Mouse (Mus musculus): ENCODE data around the gene Prss8. TPM values are rescaled to one million over a fixed set of nuclear protein-coding genes. Genes with fewer than 3 reads are reported as not detected.

Gene Prss8
- total RNA-seq (2014; rRNA removed; ENCODE audit: low replicate concordance) (0.73 and 8.1 TPM in 2 replicates), polyA plus RNA-seq (2015; fragmentation: Nextera tagmentation; extraction: Ambion mirVana) (0.18 and 0.34 TPM in 2 replicates)

DNA sequence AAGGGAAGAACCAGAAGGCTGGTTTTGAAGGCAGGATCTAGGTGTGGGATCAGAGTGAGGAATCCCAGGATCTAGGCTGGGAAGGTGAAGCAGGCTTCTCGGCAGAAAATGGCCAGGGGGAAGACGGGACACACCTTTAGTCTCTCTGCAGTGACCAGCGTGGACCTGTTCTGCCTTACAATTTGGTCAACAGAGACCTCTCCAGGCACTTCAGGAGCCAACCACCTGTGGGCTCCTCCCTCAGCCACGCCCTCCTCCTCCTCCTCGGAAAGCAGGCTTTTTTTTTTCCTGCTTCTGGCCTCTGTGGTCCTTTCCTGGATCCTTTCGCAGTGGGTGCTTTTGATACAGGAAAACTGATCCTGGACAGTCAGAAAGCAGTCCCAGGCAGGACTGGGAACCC, at the start of gene Prss8:
Gene Prss8 (minus strand): TSS at position 182 of the 400 bp plus-strand sequence.
- Histone ChIP-seq H3K9me3 (replicated peaks; ENCODE audit: control insufficient read depth, low read length) (no peaks in the 10 kb centered on the region), H3K27ac (ENCODE audit: low read depth) (no peak within 1 kb of the TSS), H3K27me3 (ENCODE audit: control insufficient read depth, insufficient read depth, low read length) (0 out of 2 replicates have a peak, but pooled peaks cover 4% of the 10 kb centered on the region), H3K4me2 (ENCODE audit: low read depth, low read length) (peak within 1 kb of the TSS; percentile 16), H3K36me3 (replicated peaks; ENCODE audit: control insufficient read depth, insufficient read depth, low read length) (peaks cover 13% of the 10 kb centered on the region; the same call in 1 of the 2 replicates), H3K4me3 (ENCODE audit: low read depth, low read length) (peak within 1 kb of the TSS; percentile 0; the same call in 1 of the 2 replicates), H3K4me1 (ENCODE audit: control insufficient read depth, insufficient read depth) (0 out of 2 replicates have a peak, but pooled peaks cover 5% of the 10 kb centered on the region), H3K9ac (replicated peaks; ENCODE audit: low read depth, low read length) (no peak within 1 kb of the TSS)
- DNase-seq (ENCODE audit: low spot score) (no peak), ATAC-seq (ENCODE audit: insufficient read depth, low read depth) (no peak)
- TF ChIP-seq CTCF (IDR thresholded peaks at IDR 0.05; ENCODE audit: low read depth) (no peak), EP300 (IDR thresholded peaks at IDR 0.05; ENCODE audit: low read depth) (no peak)
- 31% methylated on average over 6 of the region's 6 CpGs for WGBS

DNA sequence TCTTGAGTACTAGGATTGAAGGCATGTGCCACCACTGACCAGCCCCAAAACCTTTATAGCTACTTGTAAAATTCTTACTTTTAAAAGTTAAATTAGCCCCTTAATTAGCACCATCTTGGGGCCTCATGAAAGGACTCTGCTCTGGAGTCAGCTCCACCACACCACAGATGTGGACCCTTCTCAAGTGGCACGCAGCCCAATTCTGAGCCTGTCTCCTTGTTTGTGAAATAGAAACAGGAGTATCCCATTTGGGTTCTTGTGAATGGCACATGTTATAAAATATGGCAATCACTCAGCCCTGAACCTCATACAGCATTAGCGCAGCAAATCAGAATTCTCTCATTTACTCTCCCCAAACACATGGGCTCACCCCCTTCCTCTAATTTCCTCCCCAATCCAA, 49.0 kb upstream of the Prss8 start:
- H3K27ac ChIP-seq (ENCODE audit: low read depth) = no peak overlapping the region
- no peaks in the 10 kb centered on the region for H3K27me3 ChIP-seq (ENCODE audit: control insufficient read depth, insufficient read depth, low read length)
- ATAC-seq (ENCODE audit: insufficient read depth, low read depth) (no peak), DNase-seq (ENCODE audit: low spot score) (no peak)
- no peak for TF ChIP-seq EP300 (IDR thresholded peaks at IDR 0.05; ENCODE audit: low read depth)
- no peak for TF ChIP-seq CTCF (IDR thresholded peaks at IDR 0.05; ENCODE audit: low read depth)
- no peak overlapping the region for H3K4me3 ChIP-seq (ENCODE audit: low read depth, low read length)
- no peak overlapping the region for H3K9ac ChIP-seq (replicated peaks; ENCODE audit: low read depth, low read length)
- H3K9me3 ChIP-seq (replicated peaks; ENCODE audit: control insufficient read depth, low read length) = no peaks in the 10 kb centered on the region
- H3K4me1 ChIP-seq (ENCODE audit: control insufficient read depth, insufficient read depth) = no peaks in the 10 kb centered on the region
- 98% methylated on average over 2 of the region's 2 CpGs for WGBS
- no peak overlapping the region for H3K4me2 ChIP-seq (ENCODE audit: low read depth, low read length)
- peaks cover 93% of the 10 kb centered on the region for H3K36me3 ChIP-seq (replicated peaks; ENCODE audit: control insufficient read depth, insufficient read depth, low read length)

- no peak overlapping the region for H3K9ac ChIP-seq (replicated peaks; ENCODE audit: low read depth, low read length)
- ATAC-seq (ENCODE audit: insufficient read depth, low read depth) (no peak), DNase-seq (ENCODE audit: low spot score) (no peak)
- H3K4me3 ChIP-seq (ENCODE audit: low read depth, low read length) = no peak overlapping the region
- H3K4me2 ChIP-seq (ENCODE audit: low read depth, low read length) = no peak overlapping the region
- H3K36me3 ChIP-seq (replicated peaks; ENCODE audit: control insufficient read depth, insufficient read depth, low read length) = peaks cover 93% of the 10 kb centered on the region
- H3K4me1 ChIP-seq (ENCODE audit: control insufficient read depth, insufficient read depth) = peaks cover 6% of the 10 kb centered on the region; the same call in 1 of the 2 replicates
- H3K9me3 ChIP-seq (replicated peaks; ENCODE audit: control insufficient read depth, low read length) = no peaks in the 10 kb centered on the region
- no peaks in the 10 kb centered on the region for H3K27me3 ChIP-seq (ENCODE audit: control insufficient read depth, insufficient read depth, low read length)
- H3K27ac ChIP-seq (ENCODE audit: low read depth) = no peak overlapping the region
- no peak for TF ChIP-seq EP300 (IDR thresholded peaks at IDR 0.05; ENCODE audit: low read depth)
- WGBS = 61% methylated on average over 2 of the region's 2 CpGs
These were observed 44.6 kb upstream of the Prss8 start for GRCm38 (mm10) chr7:127974413-127974930.

GRCm38 (mm10) chr7:127967922-127968828, 38.3 kb upstream of the Prss8 start:
- Histone ChIP-seq H3K4me3 (ENCODE audit: low read depth, low read length) (peak overlapping the region; percentile 82), H3K9ac (replicated peaks; ENCODE audit: low read depth, low read length) (peak overlapping the region; percentile 88), H3K27me3 (ENCODE audit: control insufficient read depth, insufficient read depth, low read length) (no peaks in the 10 kb centered on the region), H3K36me3 (replicated peaks; ENCODE audit: control insufficient read depth, insufficient read depth, low read length) (peaks cover 35% of the 10 kb centered on the region), H3K4me2 (ENCODE audit: low read depth, low read length) (peak overlapping the region; percentile 71), H3K4me1 (ENCODE audit: control insufficient read depth, insufficient read depth) (peaks cover 21% of the 10 kb centered on the region; the same call in 1 of the 2 replicates), H3K27ac (ENCODE audit: low read depth) (peak overlapping the region; percentile 97), H3K9me3 (replicated peaks; ENCODE audit: control insufficient read depth, low read length) (no peaks in the 10 kb centered on the region)
- TF ChIP-seq CTCF (IDR thresholded peaks at IDR 0.05; ENCODE audit: low read depth) (no peak), EP300 (IDR thresholded peaks at IDR 0.05; ENCODE audit: low read depth) (no peak)
- peak; percentile 65 for DNase-seq (ENCODE audit: low spot score)
- ATAC-seq (ENCODE audit: insufficient read depth, low read depth) = peak; percentile 67
- under 1% methylated on average over 41 of the region's 42 CpGs for WGBS

GRCm38 (mm10) chr7:127967004-127967921, 37.4 kb upstream of the Prss8 start, which contains the start of gene Fus:
TSS of gene Fus (plus strand) at chr7:127967457.
- H3K27me3 ChIP-seq (ENCODE audit: control insufficient read depth, insufficient read depth, low read length) = no peaks in the 10 kb centered on the region

More at GRCm38 (mm10) chr7:127967004-127967921, 37.4 kb upstream of the Prss8 start, which contains the start of gene Fus:
- ATAC-seq (ENCODE audit: insufficient read depth, low read depth) (peak; percentile 90), DNase-seq (ENCODE audit: low spot score) (peak; percentile 92)
- WGBS = under 1% methylated on average over 73 of the region's 92 CpGs
- no peaks in the 10 kb centered on the region for H3K9me3 ChIP-seq (replicated peaks; ENCODE audit: control insufficient read depth, low read length)
- peak within 1 kb of the TSS; percentile 97 for H3K27ac ChIP-seq (ENCODE audit: low read depth)
- peaks cover 26% of the 10 kb centered on the region for H3K36me3 ChIP-seq (replicated peaks; ENCODE audit: control insufficient read depth, insufficient read depth, low read length)
- no peak; the same call in 1 of the 2 replicates for TF ChIP-seq CTCF (IDR thresholded peaks at IDR 0.05; ENCODE audit: low read depth)
- TF ChIP-seq EP300 (IDR thresholded peaks at IDR 0.05; ENCODE audit: low read depth) = peak; percentile 80; the same call in 1 of the 2 replicates
- peak within 1 kb of the TSS; percentile 71 for H3K4me2 ChIP-seq (ENCODE audit: low read depth, low read length)
- H3K4me1 ChIP-seq (ENCODE audit: control insufficient read depth, insufficient read depth) = peaks cover 21% of the 10 kb centered on the region; the same call in 1 of the 2 replicates
- peak within 1 kb of the TSS; percentile 88 for H3K9ac ChIP-seq (replicated peaks; ENCODE audit: low read depth, low read length)
- H3K4me3 ChIP-seq (ENCODE audit: low read depth, low read length) = peak within 1 kb of the TSS; percentile 82
